Mouse (Mus musculus) ES-CJ7 (cell line): Measurements from ENCODE around the gene Mapk1ip1l.
"Not testable (repeated sequence)": the region's sequence is repeated elsewhere in the genome, so short reads cannot be mapped to it uniquely, and the experiment has no call there.

Source experiments
- DNase-seq: peaks from one replicate; pipeline ENCODE4 v3.0.0; 2011; ENCODE audit warnings: low read depth, low spot score

Mapk1ip1l gene

DNA sequence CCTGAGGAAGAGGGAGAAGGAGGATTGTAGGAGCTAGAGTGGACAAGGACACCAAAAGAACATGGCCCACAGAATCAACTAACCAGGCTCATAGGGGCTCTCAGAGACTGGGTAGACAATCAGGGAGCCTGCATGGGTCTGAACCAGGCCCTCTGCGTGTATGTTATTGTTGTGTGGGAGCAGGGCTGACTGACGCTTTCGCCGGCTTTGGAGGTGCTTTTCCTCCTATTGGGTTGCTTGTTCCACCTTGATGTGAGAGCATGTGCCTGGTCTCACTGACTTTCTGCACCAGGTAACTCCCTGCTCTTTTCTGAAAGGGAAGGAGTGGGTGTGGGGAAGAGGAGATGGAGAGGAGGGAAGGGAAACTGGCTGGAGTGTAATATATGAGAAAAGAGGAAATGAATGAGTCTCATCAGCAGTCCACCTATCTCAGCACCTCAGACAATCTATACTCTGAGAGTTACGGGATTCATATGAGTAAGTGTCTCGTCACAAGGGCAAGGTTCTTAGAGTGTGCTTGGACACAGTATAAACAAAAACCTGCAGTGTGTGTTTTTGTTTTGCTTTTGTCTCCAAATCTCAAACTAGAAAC, 6.8 kb downstream of the Mapk1ip1l start:
- DNase-seq = no peak

DNA sequence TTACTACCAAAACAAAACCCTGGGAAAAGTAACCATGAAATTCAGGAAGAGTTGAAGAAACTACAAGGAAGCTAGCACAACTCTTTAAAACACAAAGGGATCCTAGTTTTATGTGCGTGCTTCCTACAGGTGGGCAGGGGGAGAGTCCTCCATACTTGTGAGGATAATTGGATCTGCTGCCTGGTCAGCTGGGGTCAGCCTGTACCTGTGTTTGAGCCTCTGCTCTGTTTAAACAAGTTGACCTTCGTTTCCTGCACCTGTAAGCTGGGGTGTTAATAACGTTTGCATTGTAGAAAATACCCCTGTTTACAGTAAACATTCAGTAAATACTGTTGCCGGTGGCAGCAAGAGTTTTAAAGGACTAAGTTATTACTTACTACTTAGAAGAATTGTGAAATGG, 7.9 kb downstream of the Mapk1ip1l start:
- DNase-seq = no peak

DNA sequence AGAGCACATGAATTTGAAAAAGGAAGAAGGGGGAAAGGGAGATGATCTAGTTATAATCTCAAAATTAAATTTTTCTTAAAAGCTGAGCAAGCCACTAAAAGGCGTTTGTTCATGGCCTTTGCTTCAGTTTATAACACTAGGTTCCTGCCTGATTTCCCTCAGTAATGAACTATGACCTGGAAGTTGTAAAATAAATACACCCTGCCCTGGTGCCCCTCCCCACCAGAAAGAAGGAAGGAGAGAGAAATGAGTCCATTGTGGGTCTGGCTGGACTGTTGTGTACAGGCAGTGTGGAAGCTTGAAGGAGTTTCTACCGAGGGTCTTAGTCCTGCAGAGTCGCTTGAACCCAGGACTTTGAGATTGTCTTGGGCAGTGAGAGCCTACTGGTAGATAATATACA, 9.6 kb downstream of the Mapk1ip1l start:
- no peak for DNase-seq

DNA sequence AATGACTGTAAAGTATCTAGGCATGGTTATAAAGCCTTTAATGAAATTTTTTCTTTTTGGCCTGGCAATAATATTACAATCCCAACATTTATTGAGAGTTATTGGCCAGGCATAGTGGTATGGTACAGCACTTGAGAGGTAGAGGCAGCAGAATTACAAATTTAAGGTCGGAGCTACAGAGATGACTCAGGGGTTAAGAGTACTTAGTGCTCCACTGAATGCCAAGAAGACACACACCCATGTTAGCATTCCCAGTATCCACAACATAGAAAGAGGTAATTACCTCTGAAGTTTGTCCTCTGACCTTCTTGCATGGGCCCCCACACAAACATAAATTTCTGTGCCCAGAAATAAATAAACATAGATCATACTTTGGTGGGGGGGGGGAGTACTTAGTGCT, 11.0 kb downstream of the Mapk1ip1l start:
- DNase-seq = no peak

DNA sequence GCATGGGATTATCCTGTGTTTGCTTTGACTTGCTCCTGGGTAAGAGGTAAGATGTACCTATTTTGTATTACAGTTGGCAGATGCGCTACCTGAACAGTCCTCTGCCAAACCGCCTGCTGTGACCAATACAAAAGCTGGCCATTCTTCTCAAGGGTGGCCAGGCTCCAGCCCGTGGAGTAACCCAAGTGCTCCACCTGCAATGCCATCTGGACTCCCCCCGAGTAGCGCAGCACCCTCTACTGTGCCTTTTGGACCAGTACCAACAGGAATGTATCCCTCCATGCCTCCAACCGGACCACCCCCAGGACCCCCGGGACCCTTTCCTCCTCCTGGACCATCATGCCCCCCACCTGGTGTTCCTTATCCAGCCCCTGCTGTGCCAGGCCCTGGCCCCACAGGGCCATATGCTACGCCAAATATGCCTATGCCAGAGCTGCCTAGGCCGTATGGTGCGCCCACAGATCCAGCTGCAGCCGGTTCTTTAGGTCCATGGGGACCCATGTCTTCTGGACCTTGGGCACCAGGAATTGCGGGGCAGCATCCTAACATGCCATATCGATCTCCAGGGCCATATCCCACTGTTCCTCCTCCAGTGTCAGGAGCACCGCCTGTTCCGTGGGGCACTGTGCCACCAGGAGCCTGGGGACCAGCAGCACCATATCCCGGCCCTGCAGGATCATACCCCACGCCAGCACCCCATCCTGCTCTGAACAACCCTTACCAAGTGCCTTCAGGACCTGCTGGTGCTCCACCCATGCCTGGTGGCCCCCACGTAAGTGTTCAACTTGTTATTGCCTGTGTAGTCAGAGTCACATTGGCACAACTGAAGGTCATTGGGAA, 12.5 kb downstream of the Mapk1ip1l start:
- DNase-seq = no peak

DNA sequence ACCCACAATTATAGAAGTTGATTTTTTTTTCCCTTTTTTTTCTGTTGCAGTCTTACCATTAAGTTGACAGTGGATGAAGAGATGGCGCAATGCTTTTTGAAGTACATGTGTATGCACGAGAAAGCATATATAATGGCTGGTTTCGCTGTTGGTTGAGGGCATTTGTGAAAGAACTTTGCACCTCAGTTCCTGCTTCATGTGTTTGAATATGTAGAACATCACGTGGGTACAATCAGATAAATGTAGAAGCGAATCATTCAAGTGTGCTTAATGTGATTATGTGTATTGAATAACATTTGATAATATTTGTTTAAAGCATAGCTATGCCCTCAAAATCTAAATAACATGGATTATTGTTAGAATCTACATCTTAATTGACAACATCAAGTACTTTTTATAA, 21.3 kb downstream of the Mapk1ip1l start:
- DNase-seq = no peak

DNA sequence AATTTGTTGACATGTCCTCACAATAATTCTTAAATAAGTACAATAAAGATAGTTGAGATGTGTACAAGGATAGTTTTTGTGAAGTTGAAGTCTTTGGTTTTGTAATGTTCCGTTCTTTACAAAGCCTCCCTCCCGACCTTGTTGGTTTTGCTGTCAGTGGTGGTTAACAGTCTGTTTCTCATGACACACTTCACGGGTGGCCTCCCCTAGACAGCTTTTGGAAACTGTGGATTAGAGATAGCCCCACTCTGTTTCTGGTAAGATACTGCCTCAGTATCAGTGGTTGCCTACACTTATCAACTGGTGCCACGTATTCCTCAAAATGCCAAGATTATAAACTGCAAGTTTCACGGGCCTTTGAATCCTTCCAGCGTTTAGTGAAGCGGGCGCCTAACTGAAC, 23.5 kb downstream of the Mapk1ip1l start:
- DNase-seq = not testable (repeated sequence)

DNA sequence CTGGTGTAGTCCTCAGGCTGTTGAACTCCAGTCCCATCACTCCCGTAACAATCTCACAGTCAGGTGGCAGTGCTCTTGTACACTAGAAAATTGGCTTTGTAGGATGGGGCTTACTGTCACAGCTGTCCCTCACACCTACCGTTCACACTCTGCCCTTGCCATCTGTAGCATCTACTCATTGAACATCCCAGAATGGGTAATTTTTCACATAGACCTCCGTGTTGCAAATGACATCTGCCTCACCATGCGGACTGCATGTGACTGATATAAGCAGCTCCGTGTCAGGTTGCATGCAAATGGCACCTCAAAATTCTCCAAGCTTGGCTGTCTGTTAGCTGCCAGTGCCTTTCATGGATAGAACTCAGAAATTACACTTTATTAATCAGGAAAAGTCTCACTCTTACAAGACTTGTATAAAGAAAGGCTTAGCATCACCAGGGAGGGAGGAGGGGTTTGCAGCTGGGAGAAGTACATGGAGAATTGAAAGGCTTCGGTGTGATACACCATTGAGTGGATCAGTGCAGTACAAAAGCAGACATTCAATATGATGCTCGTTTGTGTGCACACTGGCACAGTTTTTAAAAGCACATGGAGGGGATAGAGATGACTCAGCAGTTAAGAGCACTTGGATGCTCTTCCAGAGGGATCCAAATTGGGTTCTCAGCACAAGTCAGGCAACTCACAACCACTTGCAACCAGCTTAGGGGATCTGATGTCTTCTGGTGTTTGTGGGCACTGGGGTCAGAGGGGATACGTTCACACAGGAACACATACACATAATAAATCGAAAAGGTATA, 28.1 kb downstream of the Mapk1ip1l start:
- DNase-seq = no peak

DNA sequence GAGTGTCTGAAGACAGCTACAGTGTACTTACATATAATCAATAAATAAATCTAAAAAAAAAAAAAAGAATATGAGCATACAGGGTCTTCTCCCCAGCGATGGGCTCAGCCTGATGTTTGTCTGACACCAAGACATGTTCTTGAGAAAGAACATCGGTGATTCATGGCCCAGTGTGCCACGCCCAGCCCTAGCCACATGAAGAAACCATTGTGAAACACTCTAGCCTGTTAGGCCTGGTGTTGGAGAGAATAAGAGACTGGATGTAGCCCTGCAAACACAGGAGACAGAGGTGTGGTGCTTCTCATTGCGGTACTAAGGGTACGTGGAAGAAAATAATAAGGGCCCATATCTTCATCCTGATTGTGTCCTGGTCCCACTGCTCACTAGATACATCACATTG, 29.3 kb downstream of the Mapk1ip1l start:
- no peak for DNase-seq

DNA sequence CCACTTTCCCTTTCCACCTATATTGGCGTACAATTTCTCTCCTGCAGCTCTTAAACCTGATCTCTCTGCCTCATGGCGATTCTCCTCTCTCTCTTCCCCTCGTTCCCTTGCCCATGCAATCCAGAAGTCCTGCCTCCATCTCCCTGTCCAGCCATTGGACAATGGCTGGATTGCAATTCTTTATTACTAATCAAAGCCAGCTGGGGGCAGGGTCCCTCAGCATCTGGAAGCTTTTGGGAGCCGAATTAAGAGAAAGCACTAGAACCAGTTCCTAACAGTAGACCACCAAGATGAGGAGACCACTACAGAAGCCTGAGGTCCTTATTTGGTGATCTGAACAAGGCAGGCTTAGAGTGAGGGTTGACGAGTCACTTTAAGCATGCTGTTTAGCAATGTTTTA, 33.9 kb downstream of the Mapk1ip1l start:
- no peak for DNase-seq

DNA sequence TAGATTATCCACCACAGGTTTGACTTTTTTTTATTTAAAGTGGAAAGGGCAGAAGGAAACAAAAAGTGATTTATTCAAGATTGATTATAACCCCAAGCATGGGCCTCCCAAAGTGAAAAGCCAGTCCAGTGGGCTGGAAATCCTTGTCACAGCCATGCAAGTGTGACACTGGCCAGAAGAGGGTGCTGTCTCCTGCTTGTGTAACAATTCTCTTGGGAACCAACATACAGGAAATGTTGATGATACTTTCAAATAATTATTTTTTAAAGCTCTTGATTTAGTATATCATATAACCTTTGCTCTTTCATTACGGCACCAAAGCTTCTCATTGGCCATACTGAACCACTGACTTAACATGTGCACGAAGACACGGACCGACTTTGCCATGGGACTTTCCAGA, 36.8 kb downstream of the Mapk1ip1l start:
- peak; percentile 63 for DNase-seq

DNA sequence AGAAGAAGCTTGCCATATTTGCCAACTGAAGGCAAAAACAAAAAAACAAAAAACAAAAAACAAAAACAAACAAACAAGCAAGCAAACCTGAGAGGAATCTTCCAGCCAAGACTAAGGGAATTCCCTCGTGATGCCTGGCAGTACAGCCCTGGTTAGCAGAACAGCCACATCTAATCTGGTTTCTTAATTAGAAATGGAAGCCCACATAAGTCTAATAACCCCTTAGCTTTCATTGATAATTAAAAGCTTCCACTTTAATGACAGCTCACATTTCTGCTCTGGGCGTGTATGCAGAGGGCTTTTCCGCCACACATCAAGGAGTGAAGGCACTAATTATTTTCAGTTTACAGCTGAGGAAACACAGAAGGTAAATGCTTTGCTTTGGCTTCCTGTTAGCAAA, 37.2 kb downstream of the Mapk1ip1l start:
- no peak for DNase-seq

DNA sequence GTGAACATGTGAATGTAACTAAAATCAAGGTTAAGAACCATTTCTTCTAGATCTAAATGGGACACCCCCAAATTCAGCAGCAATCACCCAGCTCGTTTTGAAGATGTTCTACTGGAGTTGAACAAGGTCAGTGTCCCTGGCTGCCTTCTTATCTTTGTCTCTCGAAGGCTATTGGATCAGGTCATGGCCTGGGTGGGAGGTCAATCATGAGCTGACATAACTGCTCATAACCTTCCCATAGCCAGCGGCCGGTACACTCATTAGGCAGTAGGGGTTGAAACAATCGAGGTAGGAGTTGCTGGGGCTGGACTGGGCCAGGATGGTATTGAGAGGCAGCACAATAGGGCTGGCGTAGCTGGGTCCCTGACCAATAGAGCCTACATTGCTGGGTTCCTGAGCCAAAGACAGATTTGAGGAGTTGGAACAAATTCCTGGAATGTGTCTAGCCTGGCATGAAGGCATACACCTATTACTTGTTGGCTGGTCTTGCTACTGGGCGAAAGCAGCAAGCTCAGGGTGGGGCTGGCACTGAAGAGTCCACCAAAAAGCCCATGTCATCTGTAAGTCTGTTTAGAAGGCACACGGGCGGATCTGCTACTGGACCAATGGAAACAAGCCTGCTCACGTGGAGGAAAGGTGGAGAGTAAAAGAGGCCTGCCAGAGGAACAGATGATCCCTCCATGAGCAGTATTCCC, 42.3 kb downstream of the Mapk1ip1l start:
- DNase-seq = no peak

DNA sequence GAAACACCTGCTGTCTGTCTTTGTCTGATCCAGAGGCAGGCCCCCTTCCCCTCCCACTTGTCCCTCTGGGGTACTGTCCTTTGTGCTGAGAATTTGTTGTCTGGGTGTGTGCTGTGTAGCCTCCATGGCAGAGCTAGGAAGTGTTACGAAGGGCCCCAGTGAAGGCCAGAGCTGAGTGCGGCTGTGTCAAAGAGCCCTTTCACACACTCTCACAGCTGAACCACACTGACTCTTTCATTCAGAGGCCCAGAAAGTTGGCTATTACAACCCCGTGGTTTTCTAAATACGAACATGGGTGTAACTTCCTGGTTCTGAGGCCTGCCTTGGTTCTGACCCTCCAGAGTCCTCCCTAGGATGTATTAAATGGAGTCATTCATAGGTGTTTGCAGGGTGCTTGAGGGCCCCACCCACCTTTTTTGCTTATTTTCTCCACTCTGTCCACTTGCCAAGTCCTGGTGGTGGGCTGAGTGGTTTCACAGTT, 43.8 kb downstream of the Mapk1ip1l start:
- peak; percentile 37 for DNase-seq

DNA sequence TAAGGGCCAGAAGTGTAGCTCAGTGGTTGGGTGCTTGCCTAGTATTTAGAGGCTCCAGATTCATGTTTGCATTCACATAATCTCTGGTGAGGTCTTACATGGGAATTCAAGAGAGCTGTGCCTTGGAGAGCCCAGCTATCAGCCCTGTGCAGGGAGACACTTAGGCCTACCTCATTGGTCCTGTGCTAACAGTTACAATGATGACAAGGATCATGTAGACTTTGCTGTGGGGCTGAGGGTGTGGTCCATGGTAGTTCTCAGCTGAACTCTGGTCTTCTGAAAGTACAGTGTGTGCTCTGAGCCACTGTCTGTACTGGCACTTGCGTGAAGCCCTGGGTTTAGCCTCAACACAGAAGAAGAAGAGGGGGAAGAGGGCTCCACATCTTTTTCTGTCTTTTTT, 48.6 kb downstream of the Mapk1ip1l start:
- DNase-seq = no peak

DNA sequence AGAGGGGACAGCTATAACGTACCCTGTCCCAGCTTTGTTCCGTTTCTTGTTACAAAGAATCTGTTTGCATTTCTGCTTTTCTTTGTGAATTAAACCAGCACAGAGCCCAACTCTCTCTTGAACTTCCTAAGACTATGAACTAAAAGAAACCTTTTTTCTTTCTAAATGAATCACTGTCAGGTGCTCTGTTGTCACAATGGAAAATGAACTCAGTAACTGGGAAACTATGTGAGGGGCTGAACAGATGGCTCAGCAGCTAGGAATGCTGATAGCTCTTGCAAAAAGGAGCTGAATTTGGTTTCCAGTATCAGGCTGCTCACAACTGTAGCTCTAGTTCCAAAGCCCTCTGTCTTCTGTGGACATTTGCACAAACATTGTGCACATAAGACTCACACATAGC, 52.9 kb downstream of the Mapk1ip1l start:
- no peak for DNase-seq

DNA sequence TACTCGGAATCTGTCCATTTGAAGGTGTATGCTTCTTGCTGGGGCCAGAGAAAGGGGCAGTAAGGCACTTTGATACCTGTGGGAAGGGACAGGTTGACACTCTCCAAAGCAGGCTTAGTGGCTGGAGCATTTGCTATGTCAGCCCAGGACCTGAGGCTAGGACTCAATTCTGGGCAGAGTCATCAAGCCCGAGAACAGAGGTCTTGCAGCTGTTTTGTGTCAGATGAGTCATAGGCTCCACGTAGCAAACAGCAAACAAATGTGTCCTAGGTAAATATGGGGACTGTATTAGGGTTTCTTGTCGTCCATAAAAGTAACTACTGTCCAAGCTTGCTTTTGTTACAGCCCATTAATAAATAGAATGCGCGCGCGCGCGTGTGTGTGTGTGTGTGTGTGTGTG, 54.2 kb downstream of the Mapk1ip1l start:
- no peak for DNase-seq

DNA sequence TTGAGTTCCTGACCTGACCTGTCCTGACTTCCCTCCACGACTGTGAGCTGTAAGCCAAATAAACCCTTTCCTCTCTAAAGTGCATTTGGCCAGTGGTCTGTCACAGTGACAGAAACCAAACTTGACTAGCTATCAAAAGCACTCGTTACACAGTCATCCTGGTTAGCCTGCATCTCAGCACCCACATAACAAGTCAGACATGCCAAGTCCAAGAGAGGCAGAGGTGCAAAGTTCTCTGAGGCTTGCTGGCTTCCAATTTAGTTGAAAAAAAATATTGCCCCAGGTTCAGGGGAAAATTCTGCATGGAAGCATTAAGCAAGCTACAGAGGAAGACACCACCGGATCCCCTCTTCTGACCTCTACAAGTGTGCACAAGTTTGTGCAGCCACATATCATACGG, 55.2 kb downstream of the Mapk1ip1l start:
- no peak for DNase-seq

DNA sequence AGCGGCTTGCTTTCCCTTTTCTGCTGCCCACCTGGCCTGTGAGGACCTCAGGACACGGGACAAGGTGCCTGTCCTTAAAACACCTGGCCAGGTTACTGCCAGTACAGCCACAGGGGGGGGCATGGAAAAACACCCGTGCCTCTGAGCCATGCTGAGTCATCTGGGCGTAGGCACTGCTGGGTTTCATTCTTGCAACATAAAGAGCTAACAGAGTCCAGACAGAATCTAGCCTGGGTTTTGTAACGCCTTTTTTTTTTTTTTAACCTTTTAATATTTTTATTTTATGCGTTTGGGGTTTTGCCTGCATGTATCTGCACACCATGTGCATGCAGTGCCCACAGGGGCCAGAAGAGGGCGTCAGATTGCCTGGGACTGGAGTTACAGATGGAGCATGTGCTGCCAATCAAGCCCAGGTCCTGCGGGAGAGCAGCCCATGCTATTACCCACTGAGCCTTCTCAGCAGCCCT, 56.1 kb downstream of the Mapk1ip1l start:
- DNase-seq = peak; percentile 89

DNA sequence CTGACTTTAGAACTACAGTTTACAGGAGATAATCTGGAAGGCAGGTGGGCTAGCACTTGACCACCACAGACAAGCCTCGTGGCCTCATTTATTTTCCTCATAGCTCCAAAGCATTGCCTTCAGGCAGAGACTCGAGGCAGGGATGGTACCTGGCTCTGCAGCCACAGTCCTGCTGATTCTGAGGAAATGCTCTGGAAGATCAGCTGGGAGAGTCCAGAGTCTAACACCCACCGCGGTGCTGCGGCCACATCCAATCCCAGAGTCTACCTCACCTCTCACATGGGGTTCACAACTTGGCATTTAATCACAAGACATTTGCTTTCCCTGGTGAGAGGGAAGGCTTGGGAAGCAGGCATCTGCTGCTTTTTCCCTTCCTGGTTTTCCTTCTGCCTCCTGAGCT, 56.9 kb downstream of the Mapk1ip1l start:
- DNase-seq = no peak

DNA sequence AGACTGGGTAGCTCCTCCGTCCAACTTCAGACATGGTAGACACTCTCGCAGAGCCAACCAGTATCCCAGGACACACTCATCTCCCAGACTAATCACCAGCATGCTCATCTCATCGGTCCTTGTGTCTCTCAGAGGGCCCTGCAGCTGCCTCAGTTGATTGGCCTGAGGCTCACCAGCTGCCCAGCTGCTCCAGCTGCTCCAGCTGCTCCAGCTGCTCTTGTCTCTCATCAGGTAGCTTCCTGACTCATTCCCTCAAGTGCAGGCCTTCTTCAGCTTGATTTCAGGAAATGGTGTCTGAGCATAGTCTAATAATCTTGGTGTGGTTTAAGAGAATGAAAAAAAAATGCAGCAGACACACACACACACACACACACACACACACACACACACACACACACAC, 58.6 kb downstream of the Mapk1ip1l start:
- no peak for DNase-seq

DNA sequence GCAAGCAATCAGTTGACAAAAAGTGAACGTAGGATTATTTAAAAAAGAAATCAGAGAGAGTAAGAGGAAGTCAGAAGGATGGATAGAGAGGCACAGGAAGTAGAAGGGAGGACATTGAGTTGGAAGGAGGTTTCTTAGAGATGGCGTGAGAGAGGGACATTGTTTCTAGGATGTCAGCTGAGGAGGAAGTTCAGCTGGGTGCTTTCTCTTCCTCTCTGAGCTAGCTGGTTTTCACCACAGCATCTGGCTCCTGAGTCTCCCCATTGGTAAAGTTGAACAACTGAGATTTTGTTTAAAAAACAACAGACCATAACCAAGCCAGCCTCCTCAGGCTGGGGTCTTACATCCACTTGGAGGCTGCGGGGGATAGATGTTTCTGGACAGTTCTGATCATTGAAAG, 61.5 kb downstream of the Mapk1ip1l start:
- DNase-seq = no peak
